Mouse (Mus musculus) small intestine, adult 2 months (tissue): Measurements from ENCODE around the gene Apba1. TPM values are rescaled to one million over a fixed set of nuclear protein-coding genes. Genes with fewer than 3 reads are reported as not detected.

Experiments used
- H3K27ac ChIP-seq: fragments of 200-500 bp; 2 replicates; pipeline ENCODE4 v1.5.1; 2012; ENCODE audit warnings: low read depth, low read length, control low read depth, inconsistent platforms; ENCODE audit not compliant: insufficient read depth
- H3K27me3 ChIP-seq: fragments of 200-500 bp; 2 replicates; pipeline ENCODE4 v1.6.1; 2012; ENCODE audit warnings: mild to moderate bottlenecking, moderate library complexity, low read length, inconsistent platforms; ENCODE audit not compliant: control insufficient read depth, insufficient read depth
- H3K36me3 ChIP-seq: fragments of 200-500 bp; 2 replicates; pipeline ENCODE4 v1.6.1; 2012; ENCODE audit warnings: mild to moderate bottlenecking, low read length, control low read depth, inconsistent platforms; ENCODE audit not compliant: control insufficient read depth, insufficient read depth
- H3K4me1 ChIP-seq: fragments of 200-500 bp; 2 replicates; pipeline ENCODE4 v1.6.1; 2012; ENCODE audit warnings: low read length, inconsistent platforms, mixed read lengths; ENCODE audit not compliant: control insufficient read depth, insufficient read depth, insufficient read length
- H3K4me3 ChIP-seq: fragments of 200-500 bp; 2 replicates; pipeline ENCODE4 v1.5.1; 2012; ENCODE audit warnings: low read depth, mild to moderate bottlenecking, control low read depth, inconsistent platforms, low read length, moderate library complexity
- CTCF ChIP-seq: fragments of 200-500 bp; IDR thresholded peaks from 2 replicates; pipeline ENCODE4 v1.5.1; 2012; ENCODE audit warnings: low read depth, mild to moderate bottlenecking, control low read depth, inconsistent platforms, low read length, moderate library complexity, mixed read lengths; ENCODE audit not compliant: insufficient replicate concordance, insufficient read length; ENCODE audit errors: extremely low read depth
- POLR2A ChIP-seq: fragments of 200-500 bp; IDR thresholded peaks from 2 replicates; pipeline ENCODE4 v1.6.1; 2012; ENCODE audit warnings: low read depth, mild to moderate bottlenecking, control low read depth, inconsistent platforms, low read length, moderate library complexity
- WGBS: fragments of 180-500 bp; shearing (Covaris S2); methylation state at CpG from one replicate; pipeline ENCODE4 v1.1.7; 2018; 5-methylcytosine and 5-hydroxymethylcytosine counted together
- polyA plus RNA-seq: library from polyadenylated mRNA; depleted of rRNA; stranded (reverse); fragments of >200 nt; gene quantifications from 2 replicates; pipeline ENCODE4 v1.2.3, GENCODE M21; 2012

Gene Apba1
- polyA plus RNA-seq, 1 experiment = 2.0 TPM

GRCm38 (mm10) chr19:23960275-23960674 lies 201.6 kb downstream of the Apba1 start:
- H3K27ac ChIP-seq = no peak overlapping the region

GRCm38 (mm10) chr19:23960831-23961447 lies 202.3 kb downstream of the Apba1 start:
- H3K4me3 ChIP-seq = no peak overlapping the region
- H3K36me3 ChIP-seq = no peaks in the 10 kb centered on the region
- TF ChIP-seq POLR2A (no peak), CTCF (no peak)
- no peaks in the 10 kb centered on the region for H3K27me3 ChIP-seq
- WGBS = 66% methylated on average over 6 of the region's 6 CpGs
- H3K27ac ChIP-seq = no peak overlapping the region
- H3K4me1 ChIP-seq = no peaks in the 10 kb centered on the region

More at GRCm38 (mm10) chr19:23960275-23960674, 201.6 kb downstream of the Apba1 start:
- WGBS = 68% methylated on average over 3 of the region's 3 CpGs
- Histone ChIP-seq H3K27me3 (no peaks in the 10 kb centered on the region), H3K4me1 (no peaks in the 10 kb centered on the region), H3K36me3 (no peaks in the 10 kb centered on the region), H3K4me3 (no peak overlapping the region)
- TF ChIP-seq CTCF (no peak), POLR2A (no peak)

DNA sequence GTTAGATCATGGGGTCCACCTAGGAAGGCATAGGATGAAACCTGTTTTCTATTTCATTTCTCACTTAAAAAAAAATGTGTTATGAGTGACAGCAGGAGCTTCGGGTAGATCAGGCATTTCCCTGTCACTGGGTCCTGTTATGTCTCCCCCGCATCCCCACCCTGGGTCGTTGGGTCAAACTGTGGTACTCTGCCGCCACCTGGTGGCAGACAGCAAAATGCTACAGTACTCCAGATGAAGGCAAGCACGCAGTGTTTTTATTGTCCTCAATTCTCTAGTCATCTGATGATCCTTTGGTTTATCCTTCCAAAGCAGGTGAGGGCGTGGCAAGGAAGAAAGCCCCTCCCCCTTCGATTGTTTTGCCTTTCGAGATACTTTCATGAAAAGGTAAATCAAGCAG lies 202.8 kb downstream of the Apba1 start:
- H3K4me1 ChIP-seq = no peaks in the 10 kb centered on the region
- no peak overlapping the region for H3K4me3 ChIP-seq
- H3K27ac ChIP-seq = no peak overlapping the region
- H3K27me3 ChIP-seq = no peaks in the 10 kb centered on the region
- WGBS = 3% methylated on average over 8 of the region's 8 CpGs
- H3K36me3 ChIP-seq = no peaks in the 10 kb centered on the region
- no peak for TF ChIP-seq POLR2A
- TF ChIP-seq CTCF = peak; percentile 97; the same call in 1 of the 2 replicates

GRCm38 (mm10) chr19:23964401-23964910 lies 205.8 kb downstream of the Apba1 start:
- Histone ChIP-seq H3K36me3 (no peaks in the 10 kb centered on the region), H3K4me1 (no peaks in the 10 kb centered on the region), H3K27ac (no peak overlapping the region), H3K4me3 (no peak overlapping the region), H3K27me3 (no peaks in the 10 kb centered on the region)
- 83% methylated on average over 10 of the region's 10 CpGs for WGBS
- TF ChIP-seq POLR2A = no peak
- no peak for TF ChIP-seq CTCF

GRCm38 (mm10) chr19:23966376-23966775 lies 207.7 kb downstream of the Apba1 start:
- TF ChIP-seq CTCF = no peak
- TF ChIP-seq POLR2A = no peak
- Histone ChIP-seq H3K4me3 (no peak overlapping the region), H3K27ac (no peak overlapping the region), H3K27me3 (no peaks in the 10 kb centered on the region), H3K4me1 (no peaks in the 10 kb centered on the region), H3K36me3 (no peaks in the 10 kb centered on the region)
- WGBS = 85% methylated on average over 9 of the region's 9 CpGs

DNA sequence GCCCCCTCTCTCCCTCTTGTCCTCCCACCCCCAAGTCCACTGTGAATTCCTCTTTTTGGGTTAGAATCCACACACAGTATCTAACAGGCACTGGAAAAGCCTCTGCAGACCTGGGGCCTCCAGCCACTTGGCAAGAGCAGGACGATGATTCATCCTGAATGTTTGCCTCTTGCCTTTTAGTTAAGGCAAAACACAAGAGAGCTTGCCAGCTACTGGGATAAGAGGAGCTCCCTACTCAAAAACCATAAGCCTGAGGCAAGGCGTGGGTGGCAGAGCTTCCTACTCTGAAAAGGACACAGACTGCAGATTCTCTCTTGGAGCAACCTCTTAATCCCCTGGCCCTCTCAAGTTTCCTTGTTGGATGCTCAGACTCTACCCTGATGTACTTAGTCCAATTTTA lies 208.5 kb downstream of the Apba1 start:
- H3K36me3 ChIP-seq = no peaks in the 10 kb centered on the region
- 51% methylated on average over 2 of the region's 2 CpGs for WGBS
- H3K4me1 ChIP-seq = no peaks in the 10 kb centered on the region
- no peak overlapping the region for H3K4me3 ChIP-seq
- no peak overlapping the region for H3K27ac ChIP-seq
- H3K27me3 ChIP-seq = no peaks in the 10 kb centered on the region
- no peak for TF ChIP-seq CTCF
- no peak for TF ChIP-seq POLR2A

DNA sequence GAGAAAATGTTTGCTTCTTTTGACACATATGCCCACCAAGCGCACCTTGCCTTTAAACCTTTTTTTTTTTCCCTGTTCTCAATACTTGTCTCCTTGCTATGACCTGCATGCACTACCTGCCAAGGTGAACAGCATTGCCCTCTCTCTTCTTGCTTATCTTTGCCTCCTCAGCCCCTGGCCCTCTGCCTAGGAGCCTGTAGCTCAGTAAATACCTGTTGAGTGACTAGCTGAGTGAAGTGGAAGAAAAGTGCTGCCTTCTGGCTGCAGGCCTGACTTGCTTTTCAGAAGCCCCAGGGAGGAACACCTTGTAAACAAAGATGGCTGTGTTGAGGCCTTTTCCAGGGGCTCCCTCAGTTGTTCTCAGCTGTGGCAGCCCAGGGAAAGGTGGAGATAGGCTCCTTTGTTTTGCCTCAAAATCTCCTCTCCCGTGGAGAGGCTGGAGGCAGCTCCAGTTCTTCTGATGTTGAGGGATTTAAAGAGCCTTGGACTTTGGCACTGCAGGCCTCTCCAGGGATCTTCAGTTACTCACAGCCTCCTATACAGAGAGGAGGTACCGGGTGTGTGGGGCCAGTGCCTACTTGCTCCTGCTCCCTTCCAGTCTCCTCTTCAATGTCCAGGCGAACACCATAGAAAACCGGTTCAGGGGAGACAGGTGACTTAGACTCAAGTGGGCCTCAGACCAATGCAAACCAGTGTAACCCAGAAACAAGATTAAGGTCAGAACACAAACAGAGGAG lies 209.6 kb downstream of the Apba1 start:
- Histone ChIP-seq H3K27ac (no peak overlapping the region), H3K36me3 (no peaks in the 10 kb centered on the region), H3K27me3 (no peaks in the 10 kb centered on the region), H3K4me1 (no peaks in the 10 kb centered on the region), H3K4me3 (no peak overlapping the region)
- no peak for TF ChIP-seq POLR2A
- no peak for TF ChIP-seq CTCF
- 50% methylated on average over 5 of the region's 5 CpGs for WGBS
